Mouse (Mus musculus): ENCODE results near the gene Trnp1.

GRCm38 (mm10) chr4:133508990-133509389 is 10.6 kb upstream of the Trnp1 start:
- TF ChIP-seq FLI1 (IDR thresholded peaks at IDR 0.05; ENCODE audit: low read length), result no peak
- TF ChIP-seq GATA1 (IDR thresholded peaks at IDR 0.05; ENCODE audit: borderline replicate concordance, low read length), result no peak

Measured in megakaryocyte, embryonic 14.5 days (primary cell).